Mouse (Mus musculus) ZHBTc4 (cell line): Measurements from ENCODE around the gene Pcdh15.
A peak's percentile ranks its signal among the peaks of the same experiment; 100 is the strongest.

Experiments
- DNase-seq: peaks from one replicate; pipeline ENCODE4 v3.0.0-alpha.2; 2011; ENCODE audit warnings: low read depth, low spot score

Gene Pcdh15

DNA sequence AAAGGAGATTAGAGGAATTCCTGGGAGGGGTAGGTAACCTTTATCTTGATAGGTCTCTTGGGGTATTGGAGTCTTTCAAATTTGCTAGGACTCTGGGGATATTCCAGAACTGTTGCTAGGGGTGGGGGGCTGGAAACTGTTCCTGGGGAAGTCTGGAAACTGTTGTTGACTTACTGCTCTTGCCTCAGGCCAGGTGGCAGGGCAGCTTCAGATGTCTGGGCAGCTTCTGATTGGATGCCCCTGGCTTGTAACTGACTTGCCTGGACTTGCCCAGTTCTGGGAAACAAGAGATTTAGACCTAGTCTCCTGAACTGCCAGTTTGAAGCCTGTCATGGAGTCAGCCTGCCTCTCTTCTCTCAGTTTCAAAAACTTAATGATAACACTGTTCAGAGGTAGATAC, 1414.6 kb downstream of the Pcdh15 start:
- peak; percentile 11 for DNase-seq

DNA sequence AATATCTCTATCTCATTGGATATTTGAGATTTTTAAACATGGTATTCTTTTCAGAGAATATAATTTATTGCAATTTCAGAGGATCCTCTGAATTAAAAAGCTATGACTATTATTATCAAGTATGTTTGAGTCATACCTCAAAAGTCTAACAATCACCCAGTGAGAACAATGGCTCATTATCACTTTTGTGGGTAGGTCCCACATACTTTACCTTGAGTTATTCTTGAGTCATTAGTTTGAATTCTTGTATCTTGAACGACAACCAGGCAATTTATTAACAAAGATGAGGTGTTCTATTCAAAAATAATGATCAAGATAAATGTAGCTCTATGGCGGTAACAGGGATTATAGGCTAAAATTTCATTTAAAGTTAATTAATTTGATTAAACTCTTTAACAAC, 1439.2 kb downstream of the Pcdh15 start:
- DNase-seq: no peak

DNA sequence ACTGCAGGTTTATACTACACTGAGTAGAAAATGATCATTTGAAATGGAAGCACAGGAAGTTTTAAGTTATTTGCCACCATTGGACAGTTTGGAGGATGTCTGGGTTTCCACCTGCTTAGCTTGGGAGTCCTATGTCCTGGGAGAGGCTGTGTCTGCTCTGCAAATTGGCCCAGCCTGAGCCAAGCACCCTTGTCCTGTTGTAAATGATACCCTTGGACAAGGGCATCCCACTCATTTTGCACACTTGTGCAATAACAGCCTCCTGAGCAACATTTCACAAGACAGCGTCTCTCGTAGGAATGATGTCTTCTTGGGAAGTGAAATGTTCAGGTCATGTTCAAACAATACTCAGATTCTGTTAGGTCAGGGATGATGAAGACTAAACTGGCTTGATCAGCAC, 1456.2 kb downstream of the Pcdh15 start:
- no peak for DNase-seq

DNA sequence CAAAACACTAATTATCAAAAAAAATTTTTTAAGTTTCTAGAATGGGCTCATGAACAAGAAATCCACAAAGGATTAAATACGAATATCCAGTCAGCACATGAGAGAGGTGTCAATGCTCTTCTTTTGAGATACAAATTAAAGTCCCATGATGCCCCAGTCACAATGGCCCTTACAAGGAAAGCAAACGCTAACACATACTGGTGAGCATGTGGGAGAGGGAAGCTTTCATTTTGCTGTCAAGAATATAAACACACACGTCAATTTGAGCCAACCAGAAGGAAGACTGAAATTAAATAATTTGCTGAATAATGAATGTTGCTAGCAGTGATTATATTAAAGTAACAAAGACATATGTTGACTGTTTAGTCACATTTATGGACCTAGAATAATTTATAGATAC, 1470.5 kb downstream of the Pcdh15 start:
- DNase-seq: no peak

DNA sequence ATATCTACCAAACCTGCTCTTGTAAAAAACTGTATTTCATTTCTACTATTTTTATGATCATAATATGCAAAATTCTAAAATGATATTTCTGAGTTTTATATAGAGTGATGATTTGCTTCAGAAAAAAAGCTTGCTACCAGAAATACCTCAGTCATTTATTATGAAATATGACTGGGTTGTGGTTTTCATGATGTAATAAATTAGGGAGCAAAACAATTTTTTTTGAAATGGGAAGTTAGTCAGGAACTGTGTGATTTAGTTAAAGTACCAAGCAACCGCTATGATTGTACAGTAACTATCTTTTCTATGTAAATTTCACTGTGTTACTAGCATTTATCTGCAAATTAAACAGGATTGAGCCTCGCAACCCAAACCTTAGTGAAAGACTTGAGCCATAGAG, 1480.8 kb downstream of the Pcdh15 start:
- DNase-seq: no peak

DNA sequence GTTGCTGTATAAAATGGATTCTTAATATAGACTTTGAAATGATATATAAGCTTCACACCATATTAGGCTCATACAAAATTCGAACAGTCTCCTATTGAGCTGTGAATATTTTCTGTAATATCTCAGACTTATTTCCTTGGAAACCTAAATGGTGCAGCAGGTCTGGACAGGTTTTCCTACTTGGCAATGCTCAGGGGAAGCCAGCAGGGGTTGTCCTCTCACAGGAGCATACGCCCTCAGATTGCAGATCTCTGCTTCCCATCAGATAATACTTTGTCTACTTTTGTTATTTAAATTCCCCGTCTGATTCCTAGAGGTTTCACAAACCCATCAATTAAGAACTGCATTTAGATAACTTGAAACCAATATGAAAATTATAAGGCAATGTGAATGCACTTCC, 1492.7 kb downstream of the Pcdh15 start:
- no peak for DNase-seq

DNA sequence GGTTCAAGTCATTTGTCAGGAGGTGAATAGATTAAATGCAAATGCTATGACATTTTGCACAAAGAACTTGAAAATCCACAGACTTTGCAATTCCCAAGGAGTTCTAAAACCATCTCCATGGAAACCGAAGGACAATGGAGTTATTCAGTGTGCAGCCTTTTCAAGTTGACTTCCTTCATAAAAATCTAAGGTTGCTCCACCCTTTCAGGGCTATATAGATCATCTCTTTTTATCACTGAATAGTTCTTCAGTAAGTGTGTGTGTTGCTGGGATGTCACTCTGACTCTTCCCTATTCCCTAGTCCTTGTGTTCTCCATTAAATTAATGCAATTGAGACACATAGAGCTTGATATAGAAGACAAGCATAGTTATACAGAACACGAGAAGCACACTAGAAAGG, 1508.5 kb downstream of the Pcdh15 start:
- DNase-seq: no peak

DNA sequence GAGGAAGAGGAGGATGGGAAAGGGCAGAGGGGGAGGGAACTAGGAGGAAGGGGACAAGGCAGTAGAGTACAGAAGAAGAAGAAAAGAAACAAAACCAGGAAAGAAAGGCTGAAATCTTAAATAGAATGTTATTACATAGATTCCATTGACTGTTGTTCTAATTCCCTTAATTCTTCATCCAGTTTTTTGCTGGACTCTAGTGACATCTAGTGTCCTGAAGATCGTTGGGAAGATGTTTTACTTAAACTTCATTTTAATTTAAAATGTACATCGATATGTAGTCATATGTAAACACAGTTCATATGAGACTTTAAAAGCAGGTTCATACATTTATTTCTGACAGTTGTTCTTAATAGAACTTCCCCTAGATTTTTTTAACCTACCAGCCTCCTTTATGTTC, 1522.7 kb downstream of the Pcdh15 start:
- DNase-seq: no peak

DNA sequence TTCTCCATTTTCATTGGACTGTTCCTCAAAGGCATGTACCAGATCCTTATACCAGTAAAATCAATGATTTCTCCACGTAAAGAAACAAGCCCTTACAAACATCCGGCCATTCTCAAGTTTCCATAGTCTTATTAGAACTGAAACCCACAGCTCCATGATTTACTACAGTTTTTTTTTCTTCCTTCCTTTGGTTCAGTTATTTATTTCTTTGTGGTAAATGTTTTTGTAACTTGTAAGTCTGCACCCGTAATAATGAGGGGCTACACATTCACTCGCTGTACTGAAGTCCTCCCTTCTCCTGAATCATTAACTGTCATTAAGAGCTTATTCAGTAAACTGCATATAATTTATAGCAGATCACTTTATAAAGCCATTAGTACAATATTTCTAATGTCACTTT, 1526.6 kb downstream of the Pcdh15 start:
- no peak for DNase-seq

DNA sequence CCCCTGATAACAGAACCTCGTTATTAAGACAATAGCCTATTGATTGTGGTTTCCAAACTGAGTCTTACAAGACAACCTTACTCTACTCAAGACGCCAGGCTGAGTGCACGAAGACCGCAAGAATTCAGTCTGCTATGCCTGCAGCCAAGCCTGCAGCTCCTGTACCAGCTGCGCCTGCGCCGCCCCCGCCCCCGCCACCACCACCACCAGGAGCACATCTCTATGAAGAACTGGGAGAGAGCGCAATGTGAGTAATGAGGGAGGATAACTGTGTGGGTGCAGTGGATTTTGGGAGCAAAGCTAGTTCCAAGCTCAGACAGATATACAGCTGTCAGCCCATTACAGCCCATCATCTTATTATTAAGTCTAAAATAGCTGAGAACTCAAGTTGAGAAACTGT, 1527.5 kb downstream of the Pcdh15 start:
- DNase-seq: no peak

DNA sequence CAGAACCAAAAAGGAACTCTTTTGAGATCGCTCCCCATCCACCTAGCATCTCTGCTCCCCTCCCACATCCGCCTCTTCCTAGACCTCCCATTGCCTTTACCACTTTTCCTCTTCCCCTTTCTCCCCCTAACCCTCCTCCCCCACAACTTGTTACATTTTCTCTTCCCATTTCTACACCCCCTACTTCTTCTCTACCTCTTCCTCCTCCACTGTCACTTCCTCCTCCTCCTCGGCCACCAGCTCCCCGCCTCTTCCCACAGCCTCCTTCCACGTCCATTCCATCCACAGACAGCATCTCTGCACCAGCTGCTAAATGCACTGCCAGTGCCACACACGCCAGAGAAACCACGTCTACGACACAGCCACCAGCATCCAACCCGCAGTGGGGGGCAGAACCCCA, 1532.2 kb downstream of the Pcdh15 start:
- DNase-seq: no peak

DNA sequence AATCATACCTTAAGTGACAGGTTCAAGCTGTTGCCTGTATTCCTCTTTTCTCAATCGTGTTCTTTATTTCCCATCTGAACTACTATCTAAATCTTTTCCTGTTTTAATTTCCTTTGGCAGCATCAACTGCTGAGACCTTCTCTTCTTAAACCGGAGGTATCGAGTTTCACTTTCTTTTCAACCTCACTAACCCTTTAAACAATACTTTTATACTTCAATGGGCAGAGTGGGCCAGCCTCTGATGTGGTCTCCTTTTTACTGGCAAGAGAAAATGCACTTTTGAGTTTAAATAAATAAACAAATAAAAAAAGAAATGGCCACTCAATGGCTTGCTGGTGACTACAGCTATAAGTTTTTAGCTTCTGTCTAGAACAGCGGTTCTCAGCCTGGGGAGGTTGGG, 1537.9 kb downstream of the Pcdh15 start:
- DNase-seq: no peak

DNA sequence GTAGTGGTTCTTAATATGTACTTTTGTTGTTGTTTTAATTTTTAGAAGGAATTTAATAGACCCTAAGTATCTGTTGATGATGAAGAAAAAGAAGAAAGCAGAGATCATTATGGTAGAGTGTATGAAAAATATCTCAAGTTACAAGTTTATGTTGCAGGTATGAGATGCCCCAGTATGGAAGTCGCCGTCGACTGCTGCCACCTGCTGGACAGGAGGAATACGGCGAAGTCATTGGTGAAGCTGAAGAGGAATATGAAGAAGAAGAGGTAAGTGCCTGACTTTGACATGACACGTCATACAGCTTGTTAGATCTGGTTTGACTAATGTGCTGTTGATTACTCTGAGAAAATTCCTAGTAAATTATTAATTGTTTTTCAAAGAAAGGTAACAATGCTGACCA, 1543.0 kb downstream of the Pcdh15 start:
- peak; percentile 49 for DNase-seq

DNA sequence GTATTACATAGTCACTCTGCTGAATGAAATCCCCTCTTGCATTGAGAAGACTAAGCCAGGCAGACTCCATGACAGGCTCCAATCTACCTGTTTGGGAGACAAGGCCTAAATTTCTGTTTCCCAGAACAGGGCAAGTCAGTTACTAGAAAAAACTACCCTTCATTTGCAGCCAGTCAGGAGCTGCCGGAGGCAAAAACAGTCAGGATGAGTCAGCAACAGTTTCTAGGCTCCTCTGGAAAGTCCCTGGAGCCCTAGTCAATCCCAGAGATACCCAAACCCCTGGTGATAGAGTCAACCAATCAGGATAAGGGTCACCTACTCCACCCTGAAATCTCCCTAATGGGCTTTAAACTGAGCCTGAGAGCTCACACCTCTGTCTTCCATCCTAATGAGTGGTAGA, 1564.0 kb downstream of the Pcdh15 start:
- no peak for DNase-seq

DNA sequence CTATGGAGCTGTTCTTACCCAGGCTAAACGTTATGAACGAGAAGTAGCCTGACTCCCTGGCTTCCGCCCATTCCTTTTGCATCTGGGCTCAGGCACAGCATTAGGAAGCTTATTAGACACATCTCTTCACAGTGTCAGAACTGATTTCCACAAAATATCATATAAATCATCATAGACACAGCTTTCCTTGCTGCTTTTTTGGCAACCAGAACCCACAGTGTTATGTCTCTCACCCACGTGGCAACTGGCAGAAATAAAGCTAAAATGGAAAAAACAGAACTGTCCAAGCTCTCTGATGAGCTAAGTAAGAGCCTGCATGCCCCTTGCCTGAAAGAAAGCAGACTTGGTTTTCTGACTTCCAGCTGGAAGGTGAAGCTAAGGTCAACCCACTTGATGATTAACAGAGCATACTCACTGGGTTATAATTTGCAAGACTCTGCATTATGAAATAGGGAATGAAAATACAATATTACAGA, 1580.9 kb downstream of the Pcdh15 start:
- DNase-seq: no peak

DNA sequence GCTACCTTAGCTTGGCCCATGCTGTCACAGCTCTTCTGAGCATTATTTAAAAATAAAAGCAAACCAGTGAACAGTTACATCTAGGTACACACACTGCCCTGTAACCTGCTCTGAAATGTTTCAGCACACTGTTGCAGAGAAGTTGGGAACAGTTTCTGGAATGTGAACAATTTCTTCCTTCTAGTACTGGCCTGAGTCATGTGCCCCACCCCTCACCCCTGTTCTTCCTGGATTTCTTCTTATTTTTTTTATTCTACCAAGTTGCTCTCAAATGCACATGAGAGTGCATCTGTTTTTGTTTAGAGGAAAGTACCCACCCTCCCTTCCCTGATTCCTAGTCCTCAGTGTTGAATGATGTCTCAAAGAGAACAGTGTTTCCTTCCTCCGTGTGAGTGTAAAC, 1581.4 kb downstream of the Pcdh15 start:
- DNase-seq: peak; percentile 17
